Mouse (Mus musculus) MEL (cell line): ENCODE results near the gene Tekt5. TPM values are rescaled to one million over a fixed set of nuclear protein-coding genes. Genes with fewer than 3 reads are reported as not detected.
A peak's percentile ranks its signal among the peaks of the same experiment; 100 is the strongest.

Experiments used
- DNase-seq: peaks from one replicate; pipeline ENCODE4 v3.0.0; 2011; ENCODE audit warnings: low read depth, low spot score
- H3K27ac ChIP-seq: 2 replicates; pipeline ENCODE4 v1.5.1; 2012; ENCODE audit warnings: low read depth, mild to moderate bottlenecking, control low read depth, low read length, moderate library complexity; ENCODE audit not compliant: control insufficient read depth
- H3K27me3 ChIP-seq, 2 experiments: fragments of 150-350 bp in 1 of 2; sonication (generic) in 1 of 2; 2 replicates each; pipeline ENCODE4 v1.6.1; 2012; ENCODE audit warnings: low read length in 2 of 2, mild to moderate bottlenecking in 2 of 2, improper control_type of control experiment in 1 of 2, moderate library complexity in 1 of 2; ENCODE audit not compliant: insufficient read depth in 2 of 2, control insufficient read depth in 1 of 2
- H3K36me3 ChIP-seq, 2 experiments: 2 replicates each; pipeline ENCODE4 v1.6.1; 2012 to 2014; ENCODE audit warnings: low read length in 2 of 2, improper control_type of control experiment in 1 of 2, inconsistent platforms in 1 of 2, mild to moderate bottlenecking in 1 of 2; ENCODE audit not compliant: insufficient read depth in 2 of 2, control insufficient read depth in 1 of 2
- H3K4me1 ChIP-seq, 2 experiments: fragments of 150-350 bp in 1 of 2; sonication (generic) in 1 of 2; 2 replicates each; pipeline ENCODE4 v1.6.1; 2012; ENCODE audit warnings: low read length in 2 of 2, improper control_type of control experiment in 1 of 2, mild to moderate bottlenecking in 1 of 2; ENCODE audit not compliant: insufficient read depth in 2 of 2, control insufficient read depth in 1 of 2
- H3K4me3 ChIP-seq, 2 experiments: fragments of 150-350 bp in 1 of 2; sonication (generic) in 1 of 2; 2 replicates each; pipeline ENCODE4 v1.5.1; 2012; ENCODE audit warnings: low read depth in 2 of 2, low read length in 2 of 2, mild to moderate bottlenecking in 2 of 2, moderate library complexity in 2 of 2, control low read depth in 1 of 2, improper control_type of control experiment in 1 of 2; ENCODE audit not compliant: control insufficient read depth in 1 of 2, insufficient read depth in 1 of 2
- H3K79me2 ChIP-seq: 2 replicates; pipeline ENCODE4 v1.6.1; 2012; ENCODE audit warnings: mild to moderate bottlenecking, low read length, moderate library complexity; ENCODE audit not compliant: control insufficient read depth, poor library complexity, insufficient read depth
- H3K9ac ChIP-seq: 2 replicates; pipeline ENCODE4 v1.6.1; 2012; ENCODE audit warnings: low read depth, mild to moderate bottlenecking, control low read depth, low read length, moderate library complexity; ENCODE audit not compliant: control insufficient read depth, poor library complexity, severe bottlenecking
- H3K9me3 ChIP-seq: fragments of 150-350 bp; sonication (generic); replicated peaks from 2 replicates; pipeline ENCODE4 v1.6.1; 2012; ENCODE audit warnings: mild to moderate bottlenecking, low read length, improper control_type of control experiment, moderate library complexity; ENCODE audit not compliant: insufficient read depth
- CHD1 ChIP-seq: IDR thresholded peaks from 2 replicates; pipeline ENCODE4 v1.6.1; 2012; ENCODE audit warnings: low read depth, mild to moderate bottlenecking, inconsistent platforms, low read length, improper control_type of control experiment
- CHD2 ChIP-seq: IDR thresholded peaks from 2 replicates; pipeline ENCODE4 v1.6.1; 2011; ENCODE audit warnings: low read length, improper control_type of control experiment
- CTCF ChIP-seq, 3 experiments: IDR thresholded peaks in 2 of 3; conservative IDR thresholded peaks in 1 of 3; 2 replicates each; pipeline ENCODE4 v1.5.1; 2011 to 2012; ENCODE audit warnings: low read length in 3 of 3, low read depth in 2 of 3, mild to moderate bottlenecking in 2 of 3, improper control_type of control experiment in 1 of 3, inconsistent platforms in 1 of 3, mixed read lengths in 1 of 3, moderate library complexity in 1 of 3; ENCODE audit not compliant: control insufficient read depth in 1 of 3, insufficient read depth in 1 of 3, poor library complexity in 1 of 3, severe bottlenecking in 1 of 3
- ELF1 ChIP-seq: IDR thresholded peaks from 2 replicates; pipeline ENCODE4 v1.6.1; 2014; ENCODE audit warnings: low read depth, mild to moderate bottlenecking, inconsistent platforms, low read length, improper control_type of control experiment, moderate library complexity
- EP300 ChIP-seq, 2 experiments: IDR thresholded peaks; 2 replicates each; pipeline ENCODE4 v1.6.1; 2011; ENCODE audit warnings: improper control_type of control experiment in 2 of 2, low read length in 2 of 2, low read depth in 1 of 2, mild to moderate bottlenecking in 1 of 2
- GABPA ChIP-seq: IDR thresholded peaks from 2 replicates; pipeline ENCODE4 v1.6.1; 2012; ENCODE audit warnings: low read depth, mild to moderate bottlenecking, inconsistent platforms, low read length, improper control_type of control experiment, moderate library complexity
- HCFC1 ChIP-seq: IDR thresholded peaks from 2 replicates; pipeline ENCODE4 v1.6.1; 2012; ENCODE audit warnings: low read depth, mild to moderate bottlenecking, inconsistent platforms, low read length, improper control_type of control experiment, moderate library complexity
- JUND ChIP-seq: IDR thresholded peaks from 2 replicates; pipeline ENCODE4 v1.6.1; 2011; ENCODE audit warnings: low read depth, mild to moderate bottlenecking, improper control_type of control experiment, low read length
- MEF2A ChIP-seq: IDR thresholded peaks from 2 replicates; pipeline ENCODE4 v1.6.1; 2014; ENCODE audit warnings: low read depth, mild to moderate bottlenecking, inconsistent platforms, low read length, improper control_type of control experiment; ENCODE audit not compliant: poor library complexity, insufficient replicate concordance, severe bottlenecking; ENCODE audit errors: extremely low read depth
- MYC ChIP-seq: IDR thresholded peaks from 2 replicates; pipeline ENCODE4 v1.6.1; 2011; ENCODE audit warnings: low read depth, mild to moderate bottlenecking, low read length, improper control_type of control experiment, moderate library complexity
- NELFE ChIP-seq: IDR thresholded peaks from 2 replicates; pipeline ENCODE4 v1.6.1; 2011; ENCODE audit warnings: low read depth, low read length, improper control_type of control experiment
- NRF1 ChIP-seq: IDR thresholded peaks from 2 replicates; pipeline ENCODE4 v1.6.1; 2014; ENCODE audit warnings: low read depth, mild to moderate bottlenecking, inconsistent platforms, low read length, improper control_type of control experiment, moderate library complexity; ENCODE audit not compliant: poor library complexity, insufficient read depth, severe bottlenecking
- POLR2A ChIP-seq, 2 experiments: IDR thresholded peaks; 2 replicates each; pipeline ENCODE4 v1.6.1; 2011 to 2012; ENCODE audit warnings: low read length in 2 of 2, mild to moderate bottlenecking in 2 of 2, control low read depth in 1 of 2, improper control_type of control experiment in 1 of 2, low read depth in 1 of 2, moderate library complexity in 1 of 2; ENCODE audit not compliant: control insufficient read depth in 1 of 2, insufficient read depth in 1 of 2, poor library complexity in 1 of 2
- RAD21 ChIP-seq: IDR thresholded peaks from 2 replicates; pipeline ENCODE4 v1.6.1; 2011; ENCODE audit warnings: mild to moderate bottlenecking, low read depth, low read length, improper control_type of control experiment
- RCOR1 ChIP-seq: IDR thresholded peaks from 2 replicates; pipeline ENCODE4 v1.6.1; 2012; ENCODE audit warnings: low read depth, mild to moderate bottlenecking, inconsistent platforms, low read length, improper control_type of control experiment
- SIN3A ChIP-seq: IDR thresholded peaks from 2 replicates; pipeline ENCODE4 v1.6.1; 2012; ENCODE audit warnings: low read length, improper control_type of control experiment, inconsistent platforms
- SMC3 ChIP-seq: IDR thresholded peaks from 2 replicates; pipeline ENCODE4 v1.6.1; 2011; ENCODE audit warnings: low read depth, low read length, improper control_type of control experiment
- TBP ChIP-seq: IDR thresholded peaks from 2 replicates; pipeline ENCODE4 v1.8.0; 2011; ENCODE audit warnings: low read depth, low read length, improper control_type of control experiment
- TCF12 ChIP-seq: IDR thresholded peaks from 2 replicates; pipeline ENCODE4 v1.6.1; 2014; ENCODE audit warnings: low read depth, mild to moderate bottlenecking, inconsistent platforms, low read length, improper control_type of control experiment, moderate library complexity
- UBTF ChIP-seq: IDR thresholded peaks from 2 replicates; pipeline ENCODE4 v1.6.1; 2012; ENCODE audit warnings: low read depth, mild to moderate bottlenecking, inconsistent platforms, low read length, improper control_type of control experiment, moderate library complexity, borderline replicate concordance; ENCODE audit not compliant: insufficient read depth
- USF1 ChIP-seq: IDR thresholded peaks from 2 replicates; pipeline ENCODE4 v1.6.1; 2014; ENCODE audit warnings: low read depth, mild to moderate bottlenecking, inconsistent platforms, low read length, improper control_type of control experiment, moderate library complexity
- ZKSCAN1 ChIP-seq: IDR thresholded peaks from 2 replicates; pipeline ENCODE4 v1.6.1; 2012; ENCODE audit warnings: low read depth, mild to moderate bottlenecking, inconsistent platforms, low read length, improper control_type of control experiment, moderate library complexity
- polyA plus RNA-seq, 2 experiments: library from polyadenylated mRNA; stranded (reverse) in 1 of 2; unstranded in 1 of 2; fragments of >175 nt in 1 of 2; fragments of >200 nt in 1 of 2; gene quantifications; 2 replicates each; pipeline versions ENCODE4 v1.2.1 to v1.2.4; 2012; ENCODE audit warnings: low replicate concordance in 2 of 2, low read depth in 1 of 2; ENCODE audit not compliant: insufficient read length in 2 of 2, insufficient read depth in 1 of 2, missing spikeins in 1 of 2
- total RNA-seq: library from RNA; depleted of rRNA; stranded (reverse); fragments of 300-350 nt; gene quantifications from 2 replicates; pipeline ENCODE4 v1.2.3, GENCODE M21; 2012

Gene Tekt5
- total and polyA plus RNA-seq, 3 experiments, result 0.08 to 0.25 TPM; not detected in 1

- no peak overlapping the region for H3K4me3 ChIP-seq
- TF ChIP-seq CTCF (IDR thresholded peaks at IDR 0.05 in 2 of 3, conservative IDR thresholded peaks at IDR 0.05 in 1 of 3; ENCODE audit: control insufficient read depth in 1 of 3, insufficient read depth in 1 of 3, low read depth in 2 of 3, low read length in 3 of 3, poor library complexity in 1 of 3, severe bottlenecking in 1 of 3), result peak; percentile 58 to 97 (median 63)
- TF ChIP-seq GABPA, result no peak
- no peak for TF ChIP-seq CHD1
- peak; percentile 34 for TF ChIP-seq SMC3
- TF ChIP-seq RAD21, result peak; percentile 37
- H3K79me2 ChIP-seq, result peaks cover 4% of the 10 kb centered on the region
- no peak overlapping the region for H3K27ac ChIP-seq
- peaks cover 0 to 4% of the 10 kb centered on the region in 2 experiments; a peak in 1 of 4 replicates for H3K4me1 ChIP-seq
- H3K9me3 ChIP-seq, result no peaks in the 10 kb centered on the region
- H3K27me3 ChIP-seq, result no peaks in the 10 kb centered on the region
- no peak overlapping the region for H3K9ac ChIP-seq
- no peaks in the 10 kb centered on the region; a peak in 1 of 4 replicates for H3K36me3 ChIP-seq
- DNase-seq, result peak; percentile 50
These were observed 21.6 kb upstream of the Tekt5 start for GRCm38 (mm10) chr16:10416866-10417265.

GRCm38 (mm10) chr16:10415976-10416375 is 20.7 kb upstream of the Tekt5 start:
- H3K27me3 ChIP-seq, result no peaks in the 10 kb centered on the region
- H3K36me3 ChIP-seq, result peaks cover 0 to 6% of the 10 kb centered on the region in 2 experiments; a peak in 3 of 4 replicates
- H3K4me3 ChIP-seq, result no peak overlapping the region
- H3K4me1 ChIP-seq, result peaks cover 0 to 10% of the 10 kb centered on the region in 2 experiments; a peak in 2 of 4 replicates
- H3K27ac ChIP-seq, result no peak overlapping the region
- no peak overlapping the region for H3K9ac ChIP-seq
- DNase-seq, result peak; percentile 30
- TF ChIP-seq CTCF (IDR thresholded peaks at IDR 0.05 in 2 of 3, conservative IDR thresholded peaks at IDR 0.05 in 1 of 3; ENCODE audit: control insufficient read depth in 1 of 3, insufficient read depth in 1 of 3, low read depth in 2 of 3, low read length in 3 of 3, poor library complexity in 1 of 3, severe bottlenecking in 1 of 3) (peak; percentile 22 to 28 (median 26); a peak in 2 of 6 replicates), SIN3A (no peak)
- peaks cover 4% of the 10 kb centered on the region for H3K79me2 ChIP-seq
- no peaks in the 10 kb centered on the region for H3K9me3 ChIP-seq

GRCm38 (mm10) chr16:10411764-10412746 is 16.8 kb upstream of the Tekt5 start, which contains the start of gene Nubp1:
Gene Nubp1, plus strand, starts transcription at chr16:10411948.
- peaks cover 0 to 4% of the 10 kb centered on the region in 2 experiments; a peak in 2 of 4 replicates for H3K27me3 ChIP-seq
- peaks cover 4% of the 10 kb centered on the region for H3K79me2 ChIP-seq
- H3K9me3 ChIP-seq, result no peaks in the 10 kb centered on the region
- H3K27ac ChIP-seq, result peak within 1 kb of the TSS; percentile 85
- peaks cover 0 to 6% of the 10 kb centered on the region in 2 experiments; a peak in 2 of 4 replicates for H3K36me3 ChIP-seq
- peaks cover 0 to 11% of the 10 kb centered on the region in 2 experiments; a peak in 2 of 4 replicates for H3K4me1 ChIP-seq
- peak; percentile 96 for DNase-seq
- peak within 1 kb of the TSS; percentile 89 for H3K9ac ChIP-seq
- H3K4me3 ChIP-seq, result peak within 1 kb of the TSS; percentile 67 to 85
- TF ChIP-seq JUND (no peak), ELF1 (peak; percentile 90), TCF12 (no peak; the same call in 1 of the 2 replicates), RCOR1 (no peak), RAD21 (no peak), ZKSCAN1 (no peak), TBP (peak; percentile 42), NELFE (peak; percentile 92), CHD2 (no peak), MEF2A (no peak), NRF1 (peak; percentile 72), HCFC1 (peak; percentile 77), EP300 (IDR thresholded peaks at IDR 0.05; ENCODE audit: low read depth in 1 of 2, low read length in 2 of 2) (no peak; a peak in 1 of 4 replicates), UBTF (no peak), MYC (peak; percentile 81; the same call in 1 of the 2 replicates), USF1 (no peak), POLR2A (IDR thresholded peaks at IDR 0.05; ENCODE audit: control insufficient read depth in 1 of 2, insufficient read depth in 1 of 2, low read depth in 1 of 2, low read length in 2 of 2, poor library complexity in 1 of 2) (peak; percentile 97 to 98)
